Mouse (Mus musculus): ENCODE measurements around the gene Dpep3.

- TF ChIP-seq CTCF (conservative IDR thresholded peaks at IDR 0.05; ENCODE audit: low read length) = peak; percentile 32; the same call in 1 of the 2 replicates
- no peak for TF ChIP-seq NANOG (IDR thresholded peaks at IDR 0.05; ENCODE audit: borderline replicate concordance, low read length)
- TF ChIP-seq POU5F1 (IDR thresholded peaks at IDR 0.05; ENCODE audit: borderline replicate concordance, low read length) = no peak
These were observed 27.2 kb upstream of the Dpep3 start for GRCm38 (mm10) chr8:106006413-106006812.

Data from E14TG2a.4 (cell line).